Comparison of ENCODE assay signal across 11 mouse cellular contexts in genomic region chr9:122243297-122243696, GRCm38 (mm10).
"Had no signal": no experiment of that assay in that cellular context is flagged by ENCODE, and none has a peak within 500 bp of the region (broad histone marks: within the 10 kb centered on the region; RNA-seq: fewer than 3 reads in every experiment).

No protein-coding gene starts in this region.

- H3K4me1 ChIP-seq: stomach, embryonic 15.5 days had no signal

- DNase-seq: retina, postnatal 1 day; right cerebral cortex, adult 18-20 months; right cerebral cortex, postnatal 14 days; right cerebral cortex, postnatal 25 days; right cerebral cortex, postnatal 4 days; spleen, adult 18-20 months; thymus, adult 18-20 months; thymus, adult 2 months had no signal

- H3K9ac ChIP-seq: neural tube, embryonic 15.5 days; stomach, embryonic 15.5 days had no signal

- H3K4me3 ChIP-seq: neural tube, embryonic 15.5 days; stomach, embryonic 15.5 days had no signal

- H3K27ac ChIP-seq: stomach, embryonic 15.5 days; stomach, postnatal 0 days had no signal

- H3K9me3 ChIP-seq: neural tube, embryonic 15.5 days; stomach, embryonic 15.5 days had no signal

- H3K4me2 ChIP-seq: neural tube, embryonic 15.5 days; stomach, embryonic 15.5 days had no signal

- H3K27me3 ChIP-seq: neural tube, embryonic 15.5 days; stomach, embryonic 15.5 days had no signal

- H3K36me3 ChIP-seq: stomach, embryonic 15.5 days had no signal
